Comparison of ENCODE assay signal across 24 mouse cellular contexts in genomic region chr11:96071013-96071412, GRCm38 (mm10). TPM values are rescaled to one million over a fixed set of nuclear protein-coding genes. Genes with fewer than 3 reads are reported as not detected.
"Had no signal": no experiment of that assay in that cellular context is flagged by ENCODE, and none has a peak within 500 bp of the region (broad histone marks: within the 10 kb centered on the region; RNA-seq: fewer than 3 reads in every experiment).

No protein-coding gene starts in this region.

- ATAC-seq: liver, postnatal 0 days; lung, postnatal 0 days; midbrain, embryonic 13.5 days; midbrain, embryonic 15.5 days had no signal

- H3K4me2 ChIP-seq: lung, embryonic 15.5 days; midbrain, embryonic 11.5 days; midbrain, embryonic 13.5 days; midbrain, embryonic 15.5 days; neural tube, embryonic 12.5 days; stomach, embryonic 15.5 days had no signal

- H3K9ac ChIP-seq: liver, postnatal 0 days; lung, embryonic 15.5 days; midbrain, embryonic 13.5 days; midbrain, embryonic 15.5 days; neural tube, embryonic 12.5 days; stomach, embryonic 15.5 days had no signal

- DNase-seq: liver, postnatal 0 days; lung, adult 2 months; lung, postnatal 14 days; lung, postnatal 36 days; right cerebral cortex, postnatal 14 days; thymus, adult 2 months; thymus, postnatal 25 days; thymus, postnatal 4 days had no signal

- H3K4me3 ChIP-seq: lung, embryonic 15.5 days; megakaryocyte, embryonic 14.5 days; midbrain, embryonic 13.5 days; midbrain, embryonic 15.5 days; neural tube, embryonic 12.5 days; stomach, embryonic 15.5 days had no signal

- H3K9me3 ChIP-seq: lung, embryonic 15.5 days; megakaryocyte, embryonic 14.5 days; midbrain, embryonic 13.5 days; midbrain, embryonic 15.5 days; neural tube, embryonic 12.5 days; stomach, embryonic 15.5 days had no signal

- H3K27me3 ChIP-seq: lung, embryonic 15.5 days; megakaryocyte, embryonic 14.5 days; midbrain, embryonic 13.5 days; midbrain, embryonic 15.5 days; neural tube, embryonic 12.5 days; stomach, embryonic 15.5 days had no signal

- H3K27ac ChIP-seq: lung, embryonic 15.5 days; macrophage; midbrain, embryonic 13.5 days; midbrain, embryonic 15.5 days; neural tube, embryonic 12.5 days; stomach, embryonic 15.5 days; stomach, postnatal 0 days had no signal

RNA-seq across cellular contexts. Expression of gene Calcoco2, which starts 40.8 kb away (rescaled TPM):
- total RNA-seq: megakaryocyte progenitor cell, adult 5-6 weeks; midbrain, postnatal 0 days; monocyte, adult 5-6 weeks; neutrophil, adult 5-6 weeks had no signal
- polyA plus RNA-seq: liver, postnatal 0 days; macrophage; midbrain, embryonic 11.5 days; midbrain, embryonic 13.5 days; midbrain, embryonic 15.5 days; midbrain, postnatal 0 days; neural tube, embryonic 12.5 days; neural tube, embryonic 14.5 days; spleen, adult 2 months; stomach, postnatal 0 days; thymus, adult 2 months had no signal

RNA-seq across cellular contexts. Expression of gene Gip, which starts 46.7 kb away (rescaled TPM):
- total RNA-seq: megakaryocyte progenitor cell, adult 5-6 weeks; midbrain, postnatal 0 days; monocyte, adult 5-6 weeks; neutrophil, adult 5-6 weeks had no signal
- polyA plus RNA-seq: liver, postnatal 0 days; lung, adult 2 months; lung, embryonic 15.5 days; lung, postnatal 0 days; macrophage; midbrain, embryonic 11.5 days; midbrain, embryonic 13.5 days; midbrain, embryonic 15.5 days; midbrain, postnatal 0 days; neural tube, embryonic 12.5 days; neural tube, embryonic 14.5 days; spleen, adult 2 months had no signal
